Mouse (Mus musculus): Measurements from ENCODE around the gene Abcg8. TPM values are rescaled to one million over a fixed set of nuclear protein-coding genes. Genes with fewer than 3 reads are reported as not detected.

The Abcg8 gene
- 0.10 and 0.15 TPM in 2 replicates for polyA plus RNA-seq (2016; fragmentation: Nextera tagmentation; extraction: Ambion mirVana)

DNA sequence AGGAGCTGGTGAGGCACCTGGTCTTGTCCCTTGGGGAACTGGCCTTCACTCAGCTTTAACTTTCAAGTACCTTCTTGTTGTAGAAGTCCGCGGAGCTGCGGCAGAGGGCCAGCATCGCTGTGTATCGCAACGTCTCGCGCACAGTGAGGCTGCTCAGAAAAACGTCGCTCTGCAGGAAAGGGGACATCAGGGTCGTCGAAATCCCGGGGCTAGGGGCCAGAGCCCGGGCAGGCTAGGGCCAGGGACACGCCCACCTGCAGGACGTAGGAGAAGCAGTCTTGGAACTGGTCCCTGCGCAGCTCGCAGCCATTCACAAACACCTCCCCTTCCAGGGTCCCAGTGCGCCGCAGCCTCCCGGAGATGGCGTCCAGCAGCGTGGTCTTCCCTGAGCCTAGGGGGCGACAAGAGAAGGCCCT lies at the start of gene Abcg8:
TSS of gene Abcg8 (plus strand) at position 352 of the 416 bp plus-strand sequence.
- Histone ChIP-seq H3K4me3 (peak within 1 kb of the TSS; percentile 46), H3K36me3 (no peaks in the 10 kb centered on the region), H3K27me3 (ENCODE audit: insufficient read depth, poor library complexity, severe bottlenecking) (peaks cover 13% of the 10 kb centered on the region), H3K4me1 (replicated peaks) (peaks cover 20% of the 10 kb centered on the region), H3K27ac (peak within 1 kb of the TSS; percentile 8), H3K9me3 (no peaks in the 10 kb centered on the region)
- WGBS: 2% methylated on average over 24 of the region's 24 CpGs
- DNase-seq (ENCODE audit: low spot score): peak; percentile 44

DNA sequence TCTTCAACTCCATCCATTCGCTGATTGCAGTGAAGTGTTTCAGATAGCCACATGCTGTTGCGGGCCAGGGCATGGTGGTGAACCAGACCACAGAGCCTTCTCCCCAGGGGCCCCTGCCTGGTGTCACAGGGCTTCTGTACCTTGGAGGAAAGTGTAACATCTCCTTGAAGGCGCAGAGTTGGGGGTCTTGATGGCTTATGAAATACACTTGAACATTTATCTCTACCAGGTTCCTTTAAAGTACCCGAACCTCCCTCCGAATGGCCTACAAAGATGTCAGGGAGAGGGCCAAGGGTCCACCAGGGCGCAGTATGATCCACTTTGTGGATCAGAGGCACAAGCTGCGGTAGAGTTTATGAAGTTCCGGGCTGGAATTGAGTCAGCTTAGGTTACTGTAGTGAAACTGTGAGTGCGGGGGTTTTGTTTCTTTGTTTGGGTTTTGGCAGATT lies 49.2 kb upstream of the Abcg8 start:
- Histone ChIP-seq H3K36me3 (no peaks in the 10 kb centered on the region), H3K27me3 (ENCODE audit: insufficient read depth, poor library complexity, severe bottlenecking) (no peaks in the 10 kb centered on the region), H3K27ac (peak overlapping the region; percentile 88), H3K4me1 (replicated peaks) (peaks cover 13% of the 10 kb centered on the region), H3K4me3 (peak overlapping the region; percentile 73), H3K9me3 (peaks cover 7% of the 10 kb centered on the region; the same call in 1 of the 2 replicates)
- WGBS: 32% methylated on average over 9 of the region's 9 CpGs
- DNase-seq (ENCODE audit: low spot score): peak; percentile 35

DNA sequence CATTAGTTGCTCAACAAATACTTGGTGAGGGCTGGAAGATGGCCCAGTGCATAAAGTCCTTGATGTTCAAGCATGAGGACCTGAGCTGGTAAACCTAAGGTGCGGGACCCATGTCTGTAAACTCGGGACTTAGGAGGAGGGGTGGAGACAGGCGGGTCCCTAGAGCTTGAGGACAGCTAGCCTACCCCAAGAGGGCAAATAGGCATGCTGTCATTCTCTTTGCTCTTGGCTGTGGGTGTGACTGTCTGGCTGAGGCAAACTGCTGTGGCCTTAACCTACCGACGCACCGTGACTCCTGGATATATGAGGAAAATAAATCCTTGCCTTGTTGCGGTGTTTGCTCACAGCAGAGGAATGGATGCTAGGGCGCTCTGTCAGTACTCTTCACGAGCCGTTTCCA lies 48.4 kb upstream of the Abcg8 start:
- WGBS: 89% methylated on average over 10 of the region's 10 CpGs
- no peaks in the 10 kb centered on the region for H3K27me3 ChIP-seq (ENCODE audit: insufficient read depth, poor library complexity, severe bottlenecking)
- H3K9me3 ChIP-seq: peaks cover 7% of the 10 kb centered on the region; the same call in 1 of the 2 replicates
- H3K36me3 ChIP-seq: no peaks in the 10 kb centered on the region
- no peak overlapping the region for H3K27ac ChIP-seq
- peaks cover 13% of the 10 kb centered on the region for H3K4me1 ChIP-seq (replicated peaks)
- no peak overlapping the region for H3K4me3 ChIP-seq
- DNase-seq (ENCODE audit: low spot score): no peak

DNA sequence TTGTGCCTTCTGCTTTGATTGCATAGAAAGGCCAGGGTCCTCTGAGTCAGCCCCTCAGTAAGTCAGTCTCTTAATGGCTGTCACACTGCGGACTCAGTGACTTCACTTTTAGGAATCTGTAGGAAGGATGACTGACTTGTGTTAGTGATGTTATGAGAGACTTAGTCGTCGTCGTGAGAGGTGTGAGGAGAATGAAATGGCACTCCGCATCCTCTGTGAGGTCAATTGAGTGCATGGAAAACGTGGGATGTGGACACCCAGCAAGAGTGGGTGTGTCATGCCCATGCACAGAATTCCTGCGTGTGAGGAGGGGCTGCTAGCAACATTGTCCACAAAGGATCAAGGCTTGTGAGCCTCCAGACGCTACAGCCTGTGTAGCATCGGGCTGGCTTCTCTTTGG lies 47.5 kb upstream of the Abcg8 start:
- H3K27ac ChIP-seq: no peak overlapping the region
- H3K4me3 ChIP-seq: no peak overlapping the region
- H3K4me1 ChIP-seq (replicated peaks): peaks cover 13% of the 10 kb centered on the region
- no peak for DNase-seq (ENCODE audit: low spot score)
- H3K27me3 ChIP-seq (ENCODE audit: insufficient read depth, poor library complexity, severe bottlenecking): no peaks in the 10 kb centered on the region
- H3K36me3 ChIP-seq: 0 out of 2 replicates have a peak, but pooled peaks cover 3% of the 10 kb centered on the region
- H3K9me3 ChIP-seq: peaks cover 4% of the 10 kb centered on the region; the same call in 1 of the 2 replicates
- WGBS: 87% methylated on average over 9 of the region's 9 CpGs

DNA sequence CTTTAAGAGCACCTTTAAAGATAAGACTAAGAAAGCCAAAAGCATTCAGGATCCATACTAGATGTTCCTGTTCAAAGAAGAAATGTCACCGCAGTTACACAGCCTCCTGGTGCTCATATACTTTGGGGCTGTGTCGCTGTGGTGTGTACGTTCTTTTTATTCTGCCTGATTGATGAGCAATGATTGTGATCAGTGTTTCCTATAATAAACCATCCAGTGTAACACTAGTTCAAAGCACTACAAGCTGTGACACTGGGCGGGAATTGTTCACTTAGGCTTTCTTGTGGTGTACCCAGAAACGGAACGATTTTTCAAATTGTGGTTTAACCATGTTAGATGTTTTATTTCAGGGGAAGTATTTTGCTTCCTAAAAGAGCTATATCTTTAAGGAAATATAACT lies 44.3 kb upstream of the Abcg8 start:
- no peak for DNase-seq (ENCODE audit: low spot score)
- no peak overlapping the region for H3K4me3 ChIP-seq
- 0 out of 2 replicates have a peak, but pooled peaks cover 4% of the 10 kb centered on the region for H3K36me3 ChIP-seq
- H3K9me3 ChIP-seq: no peaks in the 10 kb centered on the region
- peaks cover 8% of the 10 kb centered on the region for H3K4me1 ChIP-seq (replicated peaks)
- no peak overlapping the region for H3K27ac ChIP-seq
- WGBS: 89% methylated on average over 6 of the region's 6 CpGs
- no peaks in the 10 kb centered on the region for H3K27me3 ChIP-seq (ENCODE audit: insufficient read depth, poor library complexity, severe bottlenecking)

DNA sequence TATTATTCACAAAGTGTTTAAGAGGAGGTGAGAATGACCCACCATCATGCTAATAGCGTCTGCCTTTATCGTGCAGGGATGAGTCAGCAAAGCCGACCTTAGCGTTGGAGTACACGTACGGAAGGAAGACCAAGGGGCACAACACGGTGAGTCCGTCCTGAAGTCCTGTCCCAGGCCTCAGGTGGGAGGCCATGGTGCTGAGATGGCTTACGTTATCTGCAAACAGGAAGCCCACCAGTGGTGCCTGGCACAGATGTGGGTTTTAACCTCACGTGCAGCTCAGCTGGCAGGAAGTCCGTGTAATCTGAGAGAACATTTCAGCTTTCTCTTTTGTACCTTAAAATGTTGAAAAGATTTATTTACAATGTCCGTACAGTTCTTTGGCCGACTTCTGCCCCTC lies 42.7 kb upstream of the Abcg8 start:
- no peak for DNase-seq (ENCODE audit: low spot score)
- H3K9me3 ChIP-seq: no peaks in the 10 kb centered on the region
- H3K36me3 ChIP-seq: 0 out of 2 replicates have a peak, but pooled peaks cover 8% of the 10 kb centered on the region
- WGBS: 83% methylated on average over 13 of the region's 13 CpGs
- H3K4me3 ChIP-seq: no peak overlapping the region
- no peaks in the 10 kb centered on the region for H3K27me3 ChIP-seq (ENCODE audit: insufficient read depth, poor library complexity, severe bottlenecking)
- H3K4me1 ChIP-seq (replicated peaks): no peaks in the 10 kb centered on the region
- no peak overlapping the region for H3K27ac ChIP-seq

DNA sequence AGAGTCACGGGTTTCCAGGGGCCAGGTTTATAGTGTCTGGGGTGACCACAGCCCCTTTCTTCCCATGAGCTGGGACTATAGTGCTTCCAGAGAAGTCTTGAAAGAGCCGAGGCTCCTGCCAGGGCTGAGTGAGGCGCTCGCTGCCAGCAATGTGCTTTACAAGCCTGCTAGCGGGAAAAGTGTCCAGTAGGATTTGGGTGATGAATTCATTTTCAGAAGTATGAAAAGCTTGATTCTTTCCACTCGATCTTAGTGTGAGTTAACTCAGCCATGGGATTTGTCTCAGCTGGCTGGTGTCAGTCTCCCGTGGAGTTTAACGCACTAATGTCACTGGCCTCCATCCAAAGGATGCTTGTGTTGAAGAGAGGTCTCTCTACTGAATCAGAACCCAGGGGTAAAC lies 39.8 kb upstream of the Abcg8 start:
- H3K4me1 ChIP-seq (replicated peaks): peaks cover 7% of the 10 kb centered on the region
- WGBS: 82% methylated on average over 8 of the region's 8 CpGs
- H3K4me3 ChIP-seq: no peak overlapping the region
- H3K9me3 ChIP-seq: no peaks in the 10 kb centered on the region
- 0 out of 2 replicates have a peak, but pooled peaks cover 8% of the 10 kb centered on the region for H3K36me3 ChIP-seq
- no peak overlapping the region for H3K27ac ChIP-seq
- no peak for DNase-seq (ENCODE audit: low spot score)
- H3K27me3 ChIP-seq (ENCODE audit: insufficient read depth, poor library complexity, severe bottlenecking): no peaks in the 10 kb centered on the region

DNA sequence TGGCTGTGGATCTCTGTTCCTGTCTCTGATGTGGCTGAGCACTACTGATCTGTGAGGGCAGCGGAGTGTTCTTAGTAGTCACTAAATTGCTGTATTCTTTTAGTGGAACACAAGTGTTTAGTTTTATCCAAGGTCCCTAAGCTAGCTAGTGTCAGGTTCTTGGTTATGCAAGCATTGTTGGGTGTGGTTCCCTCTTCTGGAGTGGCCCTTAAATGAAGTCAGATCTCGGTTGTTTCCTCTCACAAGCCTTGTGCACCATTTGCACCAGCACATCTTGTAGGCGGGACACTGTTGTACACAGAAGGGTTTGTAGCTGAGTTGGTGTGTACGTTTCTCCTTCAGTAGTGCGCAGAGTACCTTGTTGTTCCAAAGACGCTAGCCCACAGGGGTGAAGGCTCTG lies 38.1 kb upstream of the Abcg8 start:
- DNase-seq (ENCODE audit: low spot score): no peak
- Histone ChIP-seq H3K36me3 (0 out of 2 replicates have a peak, but pooled peaks cover 8% of the 10 kb centered on the region), H3K27ac (no peak overlapping the region), H3K4me1 (replicated peaks) (peaks cover 9% of the 10 kb centered on the region), H3K27me3 (ENCODE audit: insufficient read depth, poor library complexity, severe bottlenecking) (no peaks in the 10 kb centered on the region), H3K9me3 (no peaks in the 10 kb centered on the region), H3K4me3 (no peak overlapping the region)
- WGBS: 95% methylated on average over 6 of the region's 6 CpGs

DNA sequence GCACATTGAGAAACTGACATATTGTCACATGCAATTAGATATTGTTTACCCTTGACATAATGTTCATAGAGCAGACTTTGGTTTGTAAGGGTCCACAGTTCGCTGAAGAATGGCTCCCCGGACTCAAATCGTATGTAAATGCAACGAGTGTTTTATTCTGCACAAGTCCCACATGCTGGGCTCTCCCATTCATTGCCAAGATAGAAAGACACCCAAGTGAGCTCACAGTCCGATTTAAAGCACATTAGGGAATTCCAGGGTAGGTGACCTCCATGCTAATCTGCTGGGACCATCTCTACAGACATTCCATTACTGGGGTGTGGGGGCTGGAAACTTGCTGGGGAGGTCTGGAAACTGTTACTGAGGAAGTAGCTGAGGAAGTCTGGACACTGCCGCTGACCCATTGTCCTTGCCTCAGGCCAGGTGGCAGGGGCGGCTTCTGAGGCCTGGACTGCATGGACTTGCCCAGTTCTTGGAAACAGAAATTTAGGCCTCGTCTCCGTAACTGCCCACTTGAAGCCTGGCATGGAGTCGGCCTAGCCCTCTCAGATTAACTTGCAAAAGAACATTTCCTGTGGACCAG lies 36.2 kb upstream of the Abcg8 start:
- Histone ChIP-seq H3K9me3 (no peaks in the 10 kb centered on the region), H3K4me3 (no peak overlapping the region), H3K36me3 (0 out of 2 replicates have a peak, but pooled peaks cover 4% of the 10 kb centered on the region), H3K27me3 (ENCODE audit: insufficient read depth, poor library complexity, severe bottlenecking) (no peaks in the 10 kb centered on the region), H3K4me1 (replicated peaks) (peaks cover 22% of the 10 kb centered on the region), H3K27ac (no peak overlapping the region)
- whole genome bisulfite sequencing: 67% methylated on average over 10 of the region's 10 CpGs
- DNase-seq (ENCODE audit: low spot score): no peak

DNA sequence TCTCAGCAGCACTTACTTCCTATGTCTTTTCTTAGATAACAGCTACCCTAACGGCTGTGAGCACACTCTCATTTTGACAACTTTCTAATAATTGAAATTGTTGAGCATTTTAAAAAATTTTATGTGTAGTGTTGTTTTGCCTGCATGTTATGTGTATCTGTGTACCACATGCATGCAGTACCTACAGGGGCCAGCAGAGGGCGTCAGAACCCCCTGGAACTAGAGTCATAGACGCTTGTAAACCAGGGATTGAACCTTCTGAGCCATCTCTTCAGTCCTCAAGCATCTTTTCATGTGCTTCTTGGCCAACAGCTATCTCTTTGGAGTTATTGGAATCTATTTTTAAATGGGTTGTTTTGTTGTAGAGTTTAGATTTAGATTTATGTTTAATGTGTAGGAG lies 34.2 kb upstream of the Abcg8 start:
- WGBS: 36% methylated on average over 3 of the region's 3 CpGs
- Histone ChIP-seq H3K27me3 (ENCODE audit: insufficient read depth, poor library complexity, severe bottlenecking) (no peaks in the 10 kb centered on the region), H3K9me3 (no peaks in the 10 kb centered on the region), H3K27ac (no peak overlapping the region), H3K36me3 (0 out of 2 replicates have a peak, but pooled peaks cover 4% of the 10 kb centered on the region), H3K4me1 (replicated peaks) (peaks cover 40% of the 10 kb centered on the region), H3K4me3 (no peak overlapping the region)
- peak; percentile 54 for DNase-seq (ENCODE audit: low spot score)

DNA sequence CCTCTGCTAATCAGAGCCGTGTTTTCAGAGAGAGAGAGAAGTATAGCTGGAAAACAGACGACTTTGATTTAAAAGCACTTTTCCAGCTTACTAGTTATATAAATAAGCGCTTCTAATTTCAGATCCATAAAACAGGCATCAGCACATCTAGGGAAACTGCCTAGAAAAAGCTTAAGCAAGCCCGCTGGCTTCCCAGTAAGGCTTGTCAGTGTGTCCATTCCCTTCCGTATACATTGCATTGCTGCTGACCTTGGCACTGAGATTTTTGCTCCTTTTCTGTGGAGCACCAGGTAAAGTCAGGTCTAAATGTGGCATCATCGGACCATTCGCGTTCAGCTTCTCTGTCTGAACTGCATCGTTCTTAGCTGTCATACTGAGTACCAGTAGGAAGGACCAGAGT lies 33.8 kb upstream of the Abcg8 start:
- Histone ChIP-seq H3K36me3 (no peaks in the 10 kb centered on the region), H3K4me1 (replicated peaks) (peaks cover 40% of the 10 kb centered on the region), H3K27me3 (ENCODE audit: insufficient read depth, poor library complexity, severe bottlenecking) (no peaks in the 10 kb centered on the region), H3K27ac (no peak overlapping the region), H3K9me3 (no peaks in the 10 kb centered on the region), H3K4me3 (no peak overlapping the region)
- no peak for DNase-seq (ENCODE audit: low spot score)
- WGBS: 93% methylated on average over 9 of the region's 9 CpGs

DNA sequence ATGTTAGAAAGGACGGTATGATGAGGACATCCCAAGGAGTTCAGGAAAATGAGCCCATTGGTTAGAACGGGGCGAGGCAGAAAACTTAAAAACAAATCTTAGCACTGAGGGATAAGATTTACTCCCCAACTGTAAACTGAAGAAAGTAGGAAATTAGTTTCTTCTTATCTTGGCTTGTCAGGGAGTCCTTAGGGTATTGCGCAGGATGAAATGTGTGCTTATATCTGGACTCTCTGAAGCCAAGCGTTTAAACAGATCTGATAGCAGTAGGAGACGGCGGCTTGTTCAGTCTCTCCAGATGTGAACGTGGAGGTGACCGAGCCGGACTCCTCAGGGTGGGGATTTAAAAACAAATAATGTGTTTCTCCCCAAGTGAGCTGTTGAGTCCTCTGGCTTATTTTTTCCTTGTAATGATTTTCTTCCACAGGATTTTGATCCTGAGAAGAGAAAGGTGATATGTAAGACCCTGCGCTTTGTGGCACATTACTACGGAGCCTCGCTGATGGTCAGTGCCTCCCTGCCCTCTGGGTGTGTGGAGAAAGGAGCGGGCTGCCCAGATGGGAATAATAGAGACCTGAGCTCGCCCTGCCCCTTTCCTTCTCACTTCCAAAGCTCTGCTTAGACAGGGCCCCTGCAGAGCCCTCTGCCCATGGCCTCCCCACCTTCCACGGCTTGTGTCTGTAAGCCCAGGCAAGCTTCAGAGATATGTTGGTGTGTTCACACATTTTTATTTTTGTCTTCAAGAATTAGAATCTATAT lies 31.6 kb upstream of the Abcg8 start:
- no peak for DNase-seq (ENCODE audit: low spot score)
- H3K4me1 ChIP-seq (replicated peaks): peaks cover 40% of the 10 kb centered on the region
- no peaks in the 10 kb centered on the region for H3K36me3 ChIP-seq
- H3K4me3 ChIP-seq: no peak overlapping the region
- H3K27ac ChIP-seq: peak overlapping the region; percentile 70
- 58% methylated on average over 16 of the region's 16 CpGs for WGBS
- no peaks in the 10 kb centered on the region for H3K27me3 ChIP-seq (ENCODE audit: insufficient read depth, poor library complexity, severe bottlenecking)
- no peaks in the 10 kb centered on the region for H3K9me3 ChIP-seq

DNA sequence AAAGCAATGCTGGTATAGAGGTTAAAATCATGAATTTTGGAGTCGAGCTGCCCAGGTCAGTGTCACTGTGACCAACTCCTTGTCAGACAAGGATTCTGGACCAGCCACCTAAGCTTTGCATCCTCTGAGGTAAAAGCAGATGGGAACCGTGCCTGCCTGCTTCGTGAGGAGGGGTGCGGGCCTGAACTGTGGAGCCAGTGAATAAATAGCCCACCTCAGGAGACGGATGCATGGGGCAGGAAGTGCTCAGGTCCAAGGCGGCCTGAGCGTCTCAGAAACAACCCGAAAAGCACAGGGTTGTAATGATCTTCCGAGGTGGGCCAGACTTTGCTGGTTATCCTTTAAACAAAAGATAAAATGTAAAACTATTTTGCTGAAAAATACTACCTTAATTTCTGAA lies 31.0 kb upstream of the Abcg8 start:
- H3K27ac ChIP-seq: peak overlapping the region; percentile 70; the same call in 1 of the 2 replicates
- H3K36me3 ChIP-seq: no peaks in the 10 kb centered on the region
- H3K9me3 ChIP-seq: no peaks in the 10 kb centered on the region
- no peak overlapping the region for H3K4me3 ChIP-seq
- peaks cover 35% of the 10 kb centered on the region for H3K4me1 ChIP-seq (replicated peaks)
- H3K27me3 ChIP-seq (ENCODE audit: insufficient read depth, poor library complexity, severe bottlenecking): no peaks in the 10 kb centered on the region
- WGBS: 34% methylated on average over 9 of the region's 9 CpGs
- no peak for DNase-seq (ENCODE audit: low spot score)

Data from hindbrain, embryonic 10.5 days (tissue).